Mouse (Mus musculus) R1 (cell line): ENCODE results near the gene Sorcs2.
A peak's percentile ranks its signal among the peaks of the same experiment; 100 is the strongest.

Source experiments
- DNase-seq: peaks from one replicate; pipeline ENCODE4 v3.0.0-alpha.2; 2018; ENCODE audit warnings: low read depth, low spot score

Gene Sorcs2

GRCm38 (mm10) chr5:36397837-36398282 is at the start of gene Sorcs2:
Sorcs2 (minus strand) TSS chr5:36398139.
- peak; percentile 86 for DNase-seq

GRCm38 (mm10) chr5:36446166-36446890 is 48.4 kb upstream of the Sorcs2 start:
- DNase-seq = no peak

GRCm38 (mm10) chr5:36445028-36445427 is 47.1 kb upstream of the Sorcs2 start:
- DNase-seq = no peak

GRCm38 (mm10) chr5:36444611-36445010 is 46.7 kb upstream of the Sorcs2 start:
- no peak for DNase-seq

- DNase-seq = no peak
These were observed 42.8 kb upstream of the Sorcs2 start for GRCm38 (mm10) chr5:36440741-36441140.

GRCm38 (mm10) chr5:36436858-36437257 is 38.9 kb upstream of the Sorcs2 start:
- no peak for DNase-seq

GRCm38 (mm10) chr5:36434398-36434967 is 36.5 kb upstream of the Sorcs2 start:
- DNase-seq = no peak

- DNase-seq = peak; percentile 22
These were observed 33.8 kb upstream of the Sorcs2 start for GRCm38 (mm10) chr5:36431711-36432110.

- no peak for DNase-seq
These were observed 31.6 kb upstream of the Sorcs2 start for GRCm38 (mm10) chr5:36429551-36429950.

- DNase-seq = no peak
These were observed 29.9 kb upstream of the Sorcs2 start for GRCm38 (mm10) chr5:36427831-36428230.

- DNase-seq = no peak
These were observed 28.5 kb upstream of the Sorcs2 start for GRCm38 (mm10) chr5:36426404-36426803.

- no peak for DNase-seq
These were observed 26.7 kb upstream of the Sorcs2 start for GRCm38 (mm10) chr5:36424676-36425075.

- no peak for DNase-seq
These were observed 24.8 kb upstream of the Sorcs2 start for GRCm38 (mm10) chr5:36422689-36423088.

GRCm38 (mm10) chr5:36419861-36420260 is 21.9 kb upstream of the Sorcs2 start:
- no peak for DNase-seq

- DNase-seq = no peak
These were observed 16.9 kb upstream of the Sorcs2 start for GRCm38 (mm10) chr5:36414712-36415331.

- peak; percentile 79 for DNase-seq
These were observed 775 bp upstream of the Sorcs2 start for GRCm38 (mm10) chr5:36398463-36399364.

GRCm38 (mm10) chr5:36397384-36397759 is 567 bp downstream of the Sorcs2 start:
- no peak for DNase-seq

- peak; percentile 21 for DNase-seq
These were observed 1.2 kb downstream of the Sorcs2 start for GRCm38 (mm10) chr5:36396491-36397383.

GRCm38 (mm10) chr5:36396011-36396410 is 1.9 kb downstream of the Sorcs2 start:
- peak; percentile 83 for DNase-seq

- peak; percentile 65 for DNase-seq
These were observed 3.0 kb downstream of the Sorcs2 start for GRCm38 (mm10) chr5:36394840-36395515.
